Mouse (Mus musculus) heart, postnatal 4 days (tissue): ENCODE results near the gene Egfr. TPM values are rescaled to one million over a fixed set of nuclear protein-coding genes. Genes with fewer than 3 reads are reported as not detected.
A peak's percentile ranks its signal among the peaks of the same experiment; 100 is the strongest.

ENCODE experiments used
- DNase-seq: peaks from one replicate; pipeline ENCODE4 v3.0.0; 2021
- total RNA-seq, 2 experiments: library from RNA; stranded (reverse); gene quantifications; 2 replicates each; pipeline ENCODE4 v1.2.3; 2021

Egfr gene
- total RNA-seq: 1 to 10 TPM; 8.0 to 9.1 TPM

DNA sequence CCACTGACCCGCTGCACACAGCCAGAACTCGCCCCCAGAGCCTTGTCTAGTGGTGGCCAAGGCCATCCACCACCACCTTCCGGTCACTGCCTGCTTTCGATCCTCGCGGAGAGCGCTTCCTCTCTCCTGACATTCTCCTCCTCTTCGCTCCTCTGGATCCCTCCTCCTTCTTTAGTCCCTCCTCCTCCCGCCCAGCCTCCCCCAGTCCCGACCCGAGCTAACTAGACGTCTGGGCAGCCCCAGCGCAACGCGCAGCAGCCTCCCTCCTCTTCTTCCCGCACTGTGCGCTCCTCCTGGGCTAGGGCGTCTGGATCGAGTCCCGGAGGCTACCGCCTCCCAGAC is at the start of gene Egfr:
TSS of gene Egfr (plus strand) at position 197 of the 342 bp plus-strand sequence.
- DNase-seq: peak; percentile 66

DNA sequence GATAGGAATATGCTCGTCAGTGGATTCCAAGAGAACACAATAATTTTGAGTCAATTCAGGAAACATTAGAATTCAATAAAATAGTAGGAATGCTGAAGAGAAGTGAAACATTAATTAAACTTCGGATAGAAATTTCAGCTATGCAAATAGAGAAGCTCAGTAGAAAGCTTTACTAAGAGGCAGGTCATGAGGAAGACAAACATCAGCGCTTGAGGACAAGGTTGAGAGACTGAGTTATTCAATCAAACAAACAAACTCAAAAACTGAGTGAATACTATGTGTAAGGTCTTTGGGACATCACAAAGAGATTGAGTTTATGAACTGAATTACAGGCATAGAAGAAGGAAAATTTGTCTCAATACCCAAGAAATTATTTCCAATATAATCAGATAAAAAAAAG is 48.8 kb upstream of the Egfr start:
- no peak for DNase-seq

DNA sequence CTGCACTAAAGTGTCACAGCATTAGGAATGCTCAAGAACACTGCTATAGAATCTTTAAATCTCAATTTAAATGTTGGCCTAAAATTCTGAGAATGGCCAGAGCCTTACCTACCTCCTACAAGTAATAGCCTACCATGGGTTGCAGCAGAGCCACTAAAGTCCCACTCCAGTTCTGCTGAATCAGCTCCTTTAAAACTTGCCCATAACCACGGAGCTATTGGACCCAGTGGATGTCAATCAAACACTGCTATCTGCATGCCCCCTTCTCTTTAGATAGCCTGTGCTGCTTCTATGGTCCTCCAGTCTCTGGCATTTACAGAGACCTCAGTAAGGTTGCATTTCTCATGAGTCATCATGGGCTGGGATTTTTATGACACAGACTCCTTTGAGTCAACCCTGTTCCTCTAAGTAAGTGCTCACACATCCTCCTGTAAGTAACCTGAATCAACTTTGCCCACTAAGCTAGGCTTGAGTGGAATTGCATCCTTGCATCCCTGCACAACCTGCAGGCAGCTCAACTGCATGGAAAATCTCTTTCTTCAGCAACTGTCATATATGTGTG is 16.8 kb upstream of the Egfr start:
- no peak for DNase-seq

DNA sequence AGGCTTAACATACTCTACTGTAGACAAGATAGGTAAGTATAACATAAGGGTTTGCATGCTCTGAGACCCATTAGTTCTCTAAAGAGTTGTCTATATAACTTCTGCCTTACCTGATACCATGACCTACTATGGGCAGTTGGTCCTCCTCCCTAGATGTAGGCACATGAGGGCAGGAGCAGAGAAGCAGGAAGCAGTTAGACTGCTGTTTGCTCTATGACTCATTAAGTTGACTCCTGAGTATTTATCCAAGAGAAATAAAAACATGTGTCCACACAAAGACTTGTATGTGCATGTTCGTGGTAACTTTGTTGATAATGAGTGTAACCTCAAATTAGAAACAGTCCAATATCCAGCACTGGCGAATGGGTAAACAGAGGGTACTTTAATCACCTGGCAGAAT is 14.7 kb upstream of the Egfr start:
- no peak for DNase-seq

DNA sequence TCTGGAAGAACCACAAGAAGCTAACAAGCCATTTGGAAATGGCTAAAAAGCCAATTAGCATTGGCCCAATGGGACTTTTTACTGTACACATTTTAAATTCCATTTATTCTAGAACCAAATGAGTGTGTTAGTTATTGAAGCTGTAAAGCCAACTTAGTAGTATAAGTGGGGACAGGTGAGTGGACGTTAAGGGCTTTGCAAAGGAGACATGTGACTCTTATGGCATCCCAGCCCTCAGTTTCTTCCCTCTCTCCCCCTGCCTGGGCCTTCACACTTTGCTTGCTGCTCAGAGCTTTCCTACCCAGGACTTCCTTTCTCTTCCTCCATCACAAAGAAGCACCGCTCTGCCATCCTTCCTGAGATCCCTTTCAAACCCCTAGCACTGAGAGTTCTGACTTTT is 13.3 kb upstream of the Egfr start:
- no peak for DNase-seq

DNA sequence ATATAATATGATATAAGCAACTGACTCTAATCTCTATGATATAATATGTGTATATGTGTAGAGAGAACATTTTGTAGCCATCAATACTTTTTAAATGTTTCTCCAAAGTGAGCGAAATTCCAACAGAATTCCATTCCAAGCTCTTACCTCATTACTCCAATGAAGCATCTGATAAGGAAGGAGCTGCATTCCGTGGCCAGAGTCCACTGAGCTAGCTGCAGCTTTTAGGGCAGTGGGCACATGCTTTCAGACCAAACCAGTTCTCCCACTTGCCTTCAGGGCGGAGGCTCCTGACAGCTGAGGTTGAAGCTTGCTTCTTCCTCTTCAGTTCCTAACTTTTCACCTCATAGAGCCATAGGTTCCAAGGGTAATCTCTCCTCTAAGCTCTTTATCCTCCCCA is 12.8 kb upstream of the Egfr start:
- no peak for DNase-seq

DNA sequence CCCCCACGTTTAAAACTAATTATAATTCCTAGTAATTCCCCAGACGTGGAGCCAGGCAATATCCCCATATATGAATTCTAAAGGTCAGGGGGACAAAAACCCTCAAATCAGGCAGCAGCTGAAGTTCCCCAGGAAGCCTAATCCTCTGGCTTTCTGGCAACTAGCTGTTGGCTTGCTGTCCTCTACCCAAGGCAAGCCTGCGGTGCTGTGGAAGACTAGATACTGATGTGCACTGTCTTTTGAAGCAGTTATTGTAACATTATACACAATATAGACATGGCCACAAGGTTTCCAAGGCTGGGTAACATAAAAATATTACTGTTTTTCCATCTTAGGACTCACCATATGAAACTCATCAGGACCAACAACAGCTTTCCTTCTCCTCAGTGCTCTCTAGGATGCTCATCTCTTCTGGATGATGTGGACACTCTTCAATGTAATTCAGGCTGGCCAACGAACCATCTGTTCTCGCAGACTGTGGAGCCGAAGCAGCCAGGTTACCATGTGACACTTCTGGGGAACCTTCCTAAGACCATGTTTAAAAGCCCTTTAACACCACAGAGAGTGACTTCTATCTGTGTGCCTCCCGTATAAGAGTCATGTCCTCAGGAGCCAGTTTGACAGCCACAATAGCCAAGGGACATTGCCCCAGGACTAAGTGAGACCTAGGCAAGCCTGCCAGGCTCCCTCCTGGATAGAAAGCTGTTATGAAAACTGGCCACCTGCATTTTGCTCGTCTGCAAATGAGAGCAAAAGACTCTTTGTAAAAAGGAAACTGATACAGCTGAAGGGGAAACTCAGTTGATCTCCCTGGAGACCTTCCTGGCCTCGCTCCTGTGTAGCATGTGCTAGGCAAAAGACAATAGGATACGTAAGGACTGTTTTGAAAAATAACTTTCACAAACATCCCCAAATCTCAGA is 11.1 kb upstream of the Egfr start:
- DNase-seq: no peak

DNA sequence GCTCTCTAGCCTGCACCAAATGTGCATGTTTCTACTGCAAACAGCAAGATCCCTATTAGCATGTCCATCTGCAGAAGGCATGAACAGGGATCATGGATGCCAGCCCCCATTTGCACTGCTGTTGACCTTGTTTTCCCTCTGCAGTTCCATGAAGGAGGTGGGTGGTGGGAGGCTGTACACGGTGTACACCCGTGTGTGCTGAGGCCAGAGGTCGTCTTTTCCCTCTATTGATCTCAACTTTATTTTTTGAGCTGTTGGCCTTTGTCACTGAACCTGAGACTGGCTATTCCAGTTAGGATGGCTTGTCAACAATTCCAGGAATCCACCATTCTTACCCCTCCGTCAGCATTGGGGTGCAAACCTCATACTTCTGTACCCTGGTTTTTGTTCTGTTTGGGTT is 9.8 kb upstream of the Egfr start:
- DNase-seq: no peak

DNA sequence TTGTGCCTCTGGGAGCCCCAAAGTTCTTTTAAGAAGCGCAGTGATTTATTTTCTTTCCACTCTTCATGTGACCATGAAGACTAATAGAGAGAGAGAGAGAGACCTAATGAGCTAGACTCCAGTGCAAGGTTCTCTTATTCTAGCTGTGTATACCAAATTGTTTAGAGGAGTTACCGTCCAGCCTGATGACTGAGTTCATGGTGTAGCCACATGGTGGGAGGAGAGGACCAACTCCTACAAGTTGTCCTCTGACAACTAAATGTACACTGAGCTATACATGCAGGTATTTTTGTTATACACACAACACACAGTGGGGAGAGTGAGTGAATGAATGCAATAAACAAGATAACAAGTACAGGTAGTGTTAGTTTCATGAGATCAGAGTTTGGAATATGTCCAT is 9.2 kb upstream of the Egfr start:
- DNase-seq: no peak

DNA sequence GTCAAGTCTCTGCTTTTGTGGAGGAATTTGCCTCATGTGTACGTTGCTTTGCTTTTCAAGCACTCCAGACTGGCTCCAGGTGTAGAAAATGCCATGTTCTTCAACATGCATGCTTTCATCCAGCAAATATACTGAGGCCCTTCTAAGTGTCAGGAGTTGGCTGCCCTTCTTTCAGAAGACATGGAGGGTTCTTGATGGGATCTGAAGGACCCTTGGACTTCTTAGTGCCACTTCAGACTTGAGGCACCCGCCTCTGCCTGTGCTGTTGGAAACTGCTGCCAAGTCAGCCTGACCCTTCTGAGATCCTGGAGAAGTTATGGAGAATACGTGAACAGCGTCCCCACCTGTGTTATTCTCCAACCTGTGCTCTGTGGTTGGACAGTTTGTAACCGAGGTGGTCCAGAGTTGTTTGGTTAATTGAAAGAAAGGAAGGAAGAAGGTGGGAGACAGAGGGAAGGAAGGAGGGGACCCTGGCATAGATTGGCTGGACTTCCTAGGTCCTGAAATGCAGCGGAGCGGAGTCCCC is 483 bp upstream of the Egfr start:
- no peak for DNase-seq

DNA sequence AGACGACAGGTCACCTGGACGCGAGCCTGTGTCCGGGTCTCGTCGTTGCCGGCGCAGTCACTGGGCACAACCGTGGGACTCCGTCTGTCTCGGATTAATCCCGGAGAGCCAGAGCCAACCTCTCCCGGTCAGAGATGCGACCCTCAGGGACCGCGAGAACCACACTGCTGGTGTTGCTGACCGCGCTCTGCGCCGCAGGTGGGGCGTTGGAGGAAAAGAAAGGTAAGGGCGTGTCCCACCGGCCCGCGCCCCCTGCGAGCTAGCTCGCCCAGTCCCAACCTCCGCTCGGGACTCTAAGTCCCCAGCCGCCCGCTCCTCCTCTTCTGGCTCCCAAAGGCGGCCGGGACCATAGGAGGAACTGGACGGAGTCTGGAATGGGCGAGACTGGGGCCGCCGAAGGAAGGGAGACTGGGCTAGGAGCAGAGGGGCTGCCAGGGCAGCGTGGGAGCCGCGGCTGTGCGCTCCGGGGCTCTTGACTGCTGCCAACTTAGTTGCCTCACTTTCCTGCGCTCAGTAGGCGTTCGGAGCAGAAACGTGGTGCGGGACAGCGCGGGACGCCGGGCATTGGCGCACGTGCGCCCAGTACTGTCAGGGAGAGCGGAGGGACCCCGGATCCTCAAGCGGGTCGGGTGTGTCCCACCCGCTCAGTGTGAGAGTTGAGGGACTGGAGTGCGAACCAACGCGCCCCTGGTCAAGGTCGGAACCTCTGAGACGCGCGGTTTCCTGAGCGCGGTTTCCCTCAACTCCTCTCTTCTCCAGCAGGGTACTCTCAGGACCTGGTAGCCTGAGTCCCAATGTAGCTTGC is 548 bp downstream of the Egfr start:
- peak; percentile 28 for DNase-seq

DNA sequence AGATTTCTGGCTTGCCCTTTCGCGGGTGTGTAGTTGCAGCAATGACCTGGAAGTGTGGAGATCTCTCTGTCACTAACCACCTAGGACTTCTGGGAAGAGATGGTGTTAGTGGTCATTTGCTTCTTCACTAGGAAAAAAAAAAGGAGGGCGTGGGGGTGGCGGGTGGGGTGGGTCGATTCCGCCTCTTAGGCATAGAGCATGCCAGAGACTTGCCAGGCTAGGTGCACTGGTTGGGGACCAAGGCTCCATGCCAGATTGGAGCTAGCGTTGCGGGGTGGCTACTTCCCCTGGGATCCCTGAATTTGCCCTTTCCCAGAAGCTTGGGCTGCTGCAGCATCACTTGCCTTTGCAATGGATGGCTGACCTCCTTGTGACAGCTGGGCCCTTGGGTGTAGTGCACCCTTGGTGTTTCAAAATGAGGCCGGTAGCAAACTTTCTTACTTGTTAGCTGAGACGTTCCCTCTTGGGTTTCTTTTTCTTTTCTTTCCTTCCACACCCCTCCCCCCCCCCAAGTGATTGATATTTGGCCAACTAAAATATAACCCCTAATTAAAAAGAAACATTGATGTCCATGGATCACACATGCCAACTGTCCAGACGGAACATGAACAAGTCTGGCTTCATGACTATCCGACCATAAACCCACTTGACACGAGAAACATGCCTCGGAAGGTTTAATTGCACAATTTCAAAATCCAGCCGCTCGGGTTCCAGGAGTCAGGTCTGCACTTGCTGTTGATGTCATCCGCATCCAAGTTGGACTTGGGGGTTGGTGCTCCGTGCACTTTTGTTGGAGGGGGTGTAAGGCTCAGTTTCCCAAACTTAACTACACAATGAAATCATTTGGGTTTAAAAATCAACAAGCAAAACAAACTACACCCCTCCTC is 1.4 kb downstream of the Egfr start:
- no peak for DNase-seq

DNA sequence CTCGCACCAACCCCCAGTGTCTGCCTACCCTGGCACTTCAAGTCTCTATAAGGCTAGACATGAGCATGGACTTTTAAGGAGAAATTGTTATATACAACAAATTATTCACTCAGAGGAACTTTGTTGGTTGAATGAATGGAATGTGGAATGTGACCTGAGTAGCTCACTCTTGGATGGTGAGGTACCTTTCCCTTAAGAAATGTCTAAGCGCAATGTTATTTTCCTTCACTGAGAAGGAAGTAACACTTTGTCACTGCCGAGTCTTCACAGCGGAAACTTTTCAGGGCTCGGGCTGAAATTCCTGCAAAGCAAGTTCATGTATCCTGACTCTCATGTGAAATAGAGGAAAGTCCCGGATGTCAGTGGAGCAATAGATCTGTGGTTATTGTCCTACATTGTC is 7.9 kb downstream of the Egfr start:
- DNase-seq: no peak

DNA sequence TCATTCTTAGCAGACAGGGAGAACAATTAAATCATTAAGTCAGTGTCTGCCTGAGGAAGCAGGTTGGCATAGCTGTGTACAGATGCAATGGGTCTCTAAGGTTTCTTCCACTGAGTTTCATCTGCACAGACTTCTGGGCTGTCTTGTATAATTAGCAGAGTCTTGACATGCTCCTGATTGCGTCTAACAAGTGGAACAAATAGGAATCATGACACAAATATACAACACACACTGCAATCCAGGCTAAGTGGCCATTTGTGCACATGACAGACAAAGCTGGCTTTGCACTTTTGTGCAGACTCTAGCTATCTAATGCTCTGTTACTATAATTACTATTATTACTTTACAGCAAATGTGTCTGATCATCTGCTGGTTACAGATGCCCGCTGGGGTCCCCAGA is 9.2 kb downstream of the Egfr start:
- no peak for DNase-seq

DNA sequence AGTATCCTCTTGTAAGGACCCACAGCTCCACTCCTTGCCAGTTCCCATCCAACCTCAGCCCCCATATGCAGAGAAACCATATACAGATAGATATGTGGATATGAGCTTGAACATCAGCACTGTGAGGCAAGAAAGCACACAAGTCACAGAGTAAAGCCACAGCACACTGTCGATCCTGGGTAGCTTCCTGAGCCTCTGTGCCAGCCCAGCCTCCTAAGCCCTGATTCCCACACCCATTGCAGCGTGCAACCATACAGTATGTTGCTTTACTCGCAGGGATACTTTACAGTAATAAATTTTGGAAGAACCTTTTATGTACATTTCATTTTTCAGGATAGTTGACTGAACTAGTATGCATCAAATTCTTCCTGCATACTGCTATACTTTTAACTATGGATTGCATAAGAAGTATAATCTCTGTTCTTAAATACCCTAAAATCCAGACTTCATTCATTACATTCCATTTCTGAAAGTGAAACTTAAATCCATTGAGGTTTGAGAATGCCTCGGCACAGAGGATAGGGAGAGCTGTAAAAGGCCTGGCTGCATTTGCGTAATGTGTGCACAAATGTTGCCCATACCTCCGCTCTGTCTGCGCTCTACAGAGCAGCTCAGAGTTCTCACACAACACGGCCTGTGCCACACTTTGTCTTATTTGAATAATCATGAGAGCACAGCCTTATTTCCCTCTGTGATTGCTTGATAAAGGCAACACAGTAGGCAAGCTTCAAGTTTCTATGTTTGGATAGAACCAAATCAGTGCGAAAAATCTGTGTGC is 14.2 kb downstream of the Egfr start:
- DNase-seq: no peak

DNA sequence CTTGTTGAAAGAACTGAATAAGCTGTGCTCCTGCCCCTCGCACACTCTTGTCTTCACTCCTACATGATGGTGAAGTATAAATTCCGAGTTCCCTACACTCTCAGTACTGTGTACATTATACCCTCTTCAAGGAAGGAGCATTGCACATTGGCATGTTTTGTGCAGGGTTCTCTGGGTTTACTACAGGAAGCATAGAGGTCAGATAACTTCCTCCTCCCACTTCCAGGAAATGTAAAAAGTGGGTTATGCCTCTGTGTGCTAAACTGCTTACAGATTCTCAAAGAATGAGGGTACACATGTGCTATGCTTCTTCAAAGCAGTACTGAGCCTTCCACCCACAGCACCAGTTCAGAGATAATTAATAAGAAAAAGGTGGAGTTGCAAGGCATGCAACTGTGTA is 16.0 kb downstream of the Egfr start:
- DNase-seq: no peak

DNA sequence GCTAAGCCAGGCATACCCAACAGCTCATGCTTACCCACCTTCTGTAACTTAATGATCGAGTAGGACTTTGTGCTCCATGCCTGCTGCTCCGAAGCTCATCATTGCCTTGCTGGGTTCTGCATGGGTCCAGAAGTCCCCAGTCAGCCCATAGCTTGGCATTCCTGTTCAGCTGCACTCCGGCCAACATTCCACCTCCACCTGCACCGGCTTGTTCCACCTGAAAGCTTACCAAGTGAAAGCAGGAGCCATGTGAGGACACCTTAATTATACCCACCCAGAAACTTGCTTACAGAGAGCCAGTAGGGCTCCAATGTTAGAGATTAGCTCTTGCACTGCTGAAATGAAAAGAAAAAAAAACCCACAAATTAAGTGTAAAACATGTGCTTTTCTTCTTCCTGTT is 17.3 kb downstream of the Egfr start:
- DNase-seq: no peak

DNA sequence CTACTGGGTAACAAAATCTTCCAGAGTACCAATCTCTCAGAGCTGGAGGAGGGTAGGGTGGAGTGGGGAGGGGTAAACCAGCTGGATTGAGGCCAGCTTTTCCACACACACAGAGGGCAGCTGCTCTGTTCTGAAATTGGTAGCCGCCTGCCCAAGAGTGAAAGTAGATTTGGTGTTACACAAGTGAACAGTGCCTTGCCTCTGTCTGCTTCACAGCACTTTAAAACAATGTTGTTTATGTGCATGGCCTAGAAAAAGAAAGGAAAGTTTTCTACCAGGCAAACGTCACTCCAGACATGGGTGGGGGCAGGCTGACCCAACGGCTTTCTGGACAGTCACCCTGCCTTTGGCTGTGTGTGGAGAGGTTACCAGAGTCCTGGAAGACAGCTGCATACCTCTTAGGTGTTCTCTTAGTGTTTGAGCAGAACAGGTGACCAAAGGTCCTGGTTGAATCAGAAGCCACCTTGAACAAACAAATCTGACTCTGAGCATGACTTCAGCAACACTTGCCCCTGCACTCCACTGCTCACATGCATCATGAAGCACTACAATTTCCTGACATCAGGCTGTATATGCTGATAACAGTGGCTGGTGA is 17.8 kb downstream of the Egfr start:
- no peak for DNase-seq

DNA sequence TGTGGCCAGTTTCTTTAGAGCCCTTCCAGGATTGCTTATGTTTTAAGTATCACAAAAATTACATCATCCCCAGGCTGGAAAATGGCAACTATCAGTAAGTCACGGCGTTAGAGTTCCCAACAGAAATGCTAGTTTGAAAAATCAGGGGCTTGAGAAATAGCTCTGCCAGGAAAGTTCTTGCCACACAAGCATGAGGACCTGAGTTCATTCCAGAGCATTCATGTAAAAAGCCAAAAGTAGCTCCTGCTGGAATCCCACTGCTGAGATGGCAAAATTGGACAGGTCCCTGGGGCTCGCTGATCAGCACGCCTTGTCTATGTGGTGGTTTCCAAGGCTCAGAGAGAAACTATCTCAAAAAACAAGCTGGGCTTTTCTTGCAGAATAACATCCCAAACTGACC is 19.0 kb downstream of the Egfr start:
- DNase-seq: no peak

DNA sequence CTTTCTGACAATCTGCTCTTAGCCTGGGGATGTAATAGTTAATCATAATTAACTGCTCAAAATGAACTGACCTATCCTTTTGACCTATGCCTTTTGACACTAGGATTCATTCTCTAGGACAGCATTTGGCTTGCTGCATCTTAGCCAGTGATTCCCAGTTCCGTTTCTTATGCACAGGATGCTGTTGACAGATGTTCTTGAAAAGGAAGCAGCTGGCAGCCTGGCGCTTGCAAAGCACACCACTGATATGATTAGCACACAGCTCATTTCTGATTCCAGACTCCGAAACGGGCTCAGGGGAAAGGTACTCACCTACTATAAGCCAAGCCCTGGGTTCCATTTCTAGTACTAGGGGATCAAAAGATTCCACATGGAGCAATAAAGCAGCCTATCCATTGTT is 20.7 kb downstream of the Egfr start:
- no peak for DNase-seq

DNA sequence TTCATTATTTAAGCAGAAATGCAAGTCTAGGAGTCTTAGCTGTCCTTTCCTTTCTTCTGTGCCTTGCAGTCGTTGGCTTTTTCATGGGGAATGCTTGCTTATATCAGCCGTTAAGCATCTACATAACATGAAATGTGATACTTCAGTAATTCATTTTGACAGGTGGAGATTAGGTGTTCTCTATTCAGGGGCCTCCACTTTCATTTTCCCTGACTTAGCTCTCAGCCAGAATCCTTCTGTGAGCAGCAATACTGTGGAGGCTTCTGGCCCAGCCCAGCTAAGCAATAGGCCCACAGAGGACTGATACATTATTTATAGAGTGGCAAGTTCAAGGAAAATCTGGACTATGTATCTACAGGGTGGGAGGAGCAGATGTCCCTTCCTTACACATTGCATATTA is 25.0 kb downstream of the Egfr start:
- no peak for DNase-seq
